Mouse (Mus musculus): ENCODE data around the gene Gm35315. TPM values are rescaled to one million over a fixed set of nuclear protein-coding genes. Genes with fewer than 3 reads are reported as not detected.
"Not testable (repeated sequence)": the region's sequence is repeated elsewhere in the genome, so short reads cannot be mapped to it uniquely, and the experiment has no call there.

Gene Gm35315
- total and polyA plus RNA-seq, 3 experiments: 0.14 to 0.66 TPM; not detected in 1

DNA sequence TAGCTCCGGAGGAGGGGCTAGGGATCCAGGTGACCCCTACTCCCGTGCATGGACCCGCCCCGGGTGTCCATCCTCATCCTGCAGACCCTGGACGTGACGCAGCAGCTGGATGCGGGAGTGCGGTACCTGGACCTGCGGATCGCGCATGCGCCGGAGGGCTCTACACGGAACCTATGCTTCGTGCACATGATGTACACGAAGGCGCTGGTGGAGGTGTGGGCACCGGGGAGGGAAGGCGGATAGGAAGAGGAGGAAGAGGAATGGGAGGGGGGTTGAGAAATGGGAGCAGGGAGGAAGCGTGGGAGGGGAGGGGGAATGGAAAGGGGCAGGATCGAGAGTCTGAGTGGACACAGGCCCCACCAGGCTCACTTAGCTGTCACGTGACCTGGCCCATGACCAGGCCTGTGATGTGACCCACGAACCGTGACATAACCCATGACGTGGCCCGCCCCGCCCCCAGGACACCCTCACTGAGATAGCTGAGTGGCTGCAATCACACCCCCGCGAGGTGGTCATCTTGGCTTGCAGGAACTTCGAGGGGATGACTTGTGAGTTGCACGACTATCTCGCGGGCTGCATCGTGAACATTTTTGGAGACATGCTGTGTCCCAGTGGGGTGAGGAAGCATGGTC is 7.6 kb upstream of the Gm35315 start:
- DNase-seq: peak; percentile 47

DNA sequence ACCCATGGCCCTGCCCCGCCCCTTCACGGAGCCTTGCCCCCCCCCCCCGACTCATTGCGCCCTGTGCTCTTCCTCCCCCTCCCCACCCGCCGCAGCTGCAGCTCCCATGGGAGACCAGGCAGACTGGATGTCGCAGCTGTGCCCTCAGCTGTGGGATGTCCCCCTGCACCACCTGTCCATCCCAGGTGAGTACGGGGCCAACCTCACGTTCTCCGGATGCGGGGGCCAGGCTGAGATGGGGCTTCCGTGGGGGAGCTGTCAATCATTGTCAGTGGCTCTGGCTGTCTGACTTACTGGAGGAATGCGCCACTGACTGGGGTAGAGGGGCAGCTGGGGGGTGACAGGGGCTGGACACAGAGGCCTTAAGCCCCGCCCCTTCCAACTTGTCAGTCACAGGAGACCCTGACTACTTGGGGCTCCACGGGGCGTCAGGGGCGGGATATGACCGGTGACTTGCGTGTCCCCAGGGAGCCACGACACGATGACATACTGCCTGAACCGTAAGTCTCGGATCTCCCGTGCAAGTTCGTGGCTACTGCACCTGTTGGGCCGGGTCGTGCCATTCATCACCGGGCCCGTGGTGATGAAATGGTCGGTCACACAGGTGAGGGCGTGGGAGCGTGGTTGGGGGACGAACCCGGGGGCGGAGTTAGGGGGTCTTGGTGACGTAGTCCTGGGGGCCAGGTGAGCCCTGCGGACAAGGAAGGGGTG is 6.9 kb upstream of the Gm35315 start:
- peak; percentile 9 for DNase-seq

- no peak for DNase-seq
Observed at GRCm38 (mm10) chr5:110099656-110100580, 5.7 kb upstream of the Gm35315 start, which contains the start of gene Plcxd1. Gene Plcxd1 (plus strand): TSS chr5:110099969.

GRCm38 (mm10) chr5:110098991-110099477 is 4.8 kb upstream of the Gm35315 start:
- no peak for DNase-seq

GRCm38 (mm10) chr5:110094847-110095213 is 610 bp upstream of the Gm35315 start:
- no peak for DNase-seq

DNA sequence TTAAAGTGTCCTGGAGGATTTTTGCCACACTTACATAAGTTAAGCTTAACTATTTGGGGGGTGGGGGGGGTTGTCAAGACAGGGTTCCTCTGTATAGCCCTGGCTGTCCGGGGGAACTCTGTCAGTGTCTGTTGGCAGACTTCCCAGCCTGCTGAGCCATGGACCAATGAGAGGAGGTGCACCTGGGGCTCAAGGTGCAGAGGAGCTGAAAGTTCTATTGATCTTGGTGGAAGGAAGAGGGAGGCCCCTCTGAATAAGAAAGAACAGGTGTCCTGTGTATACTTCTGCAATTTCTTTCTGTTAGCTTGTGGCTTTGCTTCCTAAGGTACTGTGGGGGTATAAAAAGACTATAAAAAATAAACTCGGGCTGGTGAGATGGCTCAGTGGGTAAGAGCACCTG is 2.7 kb downstream of the Gm35315 start:
- no peak for DNase-seq

DNA sequence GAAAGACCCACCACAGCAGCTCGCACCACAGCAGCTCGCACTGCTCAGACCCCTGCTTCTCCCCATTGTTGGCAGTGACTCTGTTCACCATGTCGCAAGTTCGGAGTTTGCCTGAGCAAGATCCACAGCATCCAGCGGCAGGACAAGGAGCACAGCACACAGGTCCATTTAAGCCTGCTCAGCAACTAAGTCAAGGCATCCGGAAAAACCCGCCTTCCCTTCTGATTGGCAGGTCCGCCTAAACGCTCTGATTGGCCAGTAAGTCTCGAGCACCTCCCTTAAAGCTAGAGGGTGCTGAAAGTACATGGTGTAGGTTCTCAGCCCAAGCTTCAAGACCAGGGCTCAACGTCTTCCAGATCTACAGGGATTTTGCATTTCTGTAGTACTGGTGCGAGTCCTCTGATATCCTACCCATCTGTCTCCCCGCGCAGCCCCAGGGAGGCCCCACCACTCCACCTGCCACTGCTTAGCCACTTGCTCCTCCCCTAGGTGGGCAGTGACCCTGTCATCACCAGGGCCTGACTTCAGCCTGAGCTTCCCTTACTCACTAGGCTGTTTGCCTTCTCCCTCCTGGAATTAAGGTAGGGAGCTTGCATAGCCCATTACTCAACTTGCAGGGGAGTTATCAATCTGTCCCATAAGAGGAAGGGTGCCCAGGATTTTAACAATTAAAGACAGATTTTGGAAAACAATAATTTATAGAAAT is 7.9 kb downstream of the Gm35315 start:
- DNase-seq: no peak

DNA sequence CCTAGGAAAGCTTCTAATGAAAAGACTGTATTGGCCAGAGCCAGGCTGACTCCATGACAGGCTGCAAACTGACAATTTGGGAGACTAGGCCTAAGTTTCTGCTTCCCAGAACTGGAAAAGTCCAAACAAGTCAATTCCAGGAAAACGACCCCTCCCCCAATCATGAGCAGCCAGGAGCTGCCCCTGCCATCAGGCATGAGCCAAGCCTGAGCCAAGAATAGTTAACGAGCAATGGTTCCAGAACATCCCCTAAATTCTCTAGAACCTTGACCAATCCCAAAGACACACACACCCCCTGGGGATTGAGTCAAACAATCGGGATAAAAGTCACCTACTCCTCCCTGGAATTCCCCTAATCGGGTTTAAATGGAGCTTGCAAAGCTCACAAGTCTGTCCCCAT is 11.3 kb downstream of the Gm35315 start:
- no peak for DNase-seq

GRCm38 (mm10) chr5:110072413-110072812 is 21.8 kb downstream of the Gm35315 start, which contains the start of gene Gm17655:
Gene Gm17655 (minus strand): TSS chr5:110072513.
- DNase-seq: not testable (repeated sequence)

GRCm38 (mm10) chr5:110057637-110058408 is 36.4 kb downstream of the Gm35315 start:
- peak; percentile 93 for DNase-seq

Other genes with a start within 250 kb of the Gm35315 start
- gene Gm15446, start 171.0 kb downstream of the Gm35315 start, total RNA-seq (2021): 10 to 100 TPM in 1 of 2 experiments, 1 to 10 TPM in 1; 8.7 to 12.2 TPM
- gene Gm15446, start 171.0 kb downstream of the Gm35315 start, polyA plus RNA-seq (2012; rRNA removed): 0.47 and 0.68 TPM in 2 replicates
- gene Zfp932, start 97.9 kb downstream of the Gm35315 start, total RNA-seq (2021): 10 to 100 TPM; 19.6 to 20.2 TPM
- gene Zfp932, start 97.9 kb downstream of the Gm35315 start, polyA plus RNA-seq (2012; rRNA removed): 0.94 and 1.0 TPM in 2 replicates
- 1 to 10 TPM; 4.8 to 9.2 TPM for gene Gm17655, start 21.9 kb downstream of the Gm35315 start, total RNA-seq (2021)
- not detected in 2 replicates for gene Gm17655, start 21.9 kb downstream of the Gm35315 start, polyA plus RNA-seq (2012; rRNA removed)
- under 1 TPM; 0.09 to 0.10 TPM for gene Plcxd1, start 5.5 kb upstream of the Gm35315 start, total RNA-seq (2021)
- 0.02 and 0.19 TPM in 2 replicates for gene Plcxd1, start 5.5 kb upstream of the Gm35315 start, polyA plus RNA-seq (2012; rRNA removed)
- gene Gtpbp6, start 13.8 kb upstream of the Gm35315 start, total RNA-seq (2021): 10 to 100 TPM; 57.4 to 61.6 TPM
- 115 and 125 TPM in 2 replicates for gene Gtpbp6, start 13.8 kb upstream of the Gm35315 start, polyA plus RNA-seq (2012; rRNA removed)
- gene Zfp605, start 15.7 kb upstream of the Gm35315 start, total RNA-seq (2021): 1 to 10 TPM; 5.7 to 6.5 TPM
- gene Zfp605, start 15.7 kb upstream of the Gm35315 start, polyA plus RNA-seq (2012; rRNA removed): 0.04 TPM in 2 replicates
- 10 to 100 TPM; 21.5 to 30.0 TPM for gene Chfr, start 41.4 kb upstream of the Gm35315 start, total RNA-seq (2021)
- 55.5 and 55.8 TPM in 2 replicates for gene Chfr, start 41.4 kb upstream of the Gm35315 start, polyA plus RNA-seq (2012; rRNA removed)
- 10 to 100 TPM; 34.4 to 37.0 TPM for gene Golga3, start 82.3 kb upstream of the Gm35315 start, total RNA-seq (2021)
- gene Golga3, start 82.3 kb upstream of the Gm35315 start, polyA plus RNA-seq (2012; rRNA removed): 4.5 and 6.1 TPM in 2 replicates
- 10 to 100 TPM; 39.3 to 46.5 TPM for gene Ankle2, start 136.6 kb upstream of the Gm35315 start, total RNA-seq (2021)
- 7.5 and 8.7 TPM in 2 replicates for gene Ankle2, start 136.6 kb upstream of the Gm35315 start, polyA plus RNA-seq (2012; rRNA removed)
- 10 to 100 TPM; 46.6 to 58.5 TPM for gene Pgam5, start 175.5 kb upstream of the Gm35315 start, total RNA-seq (2021)
- gene Pgam5, start 175.5 kb upstream of the Gm35315 start, polyA plus RNA-seq (2012; rRNA removed): 23.5 and 25.7 TPM in 2 replicates
- gene Pxmp2, start 191.8 kb upstream of the Gm35315 start, total RNA-seq (2021): 10 to 100 TPM; 12.2 to 19.2 TPM
- gene Pxmp2, start 191.8 kb upstream of the Gm35315 start, polyA plus RNA-seq (2012; rRNA removed): 10.4 and 18.1 TPM in 2 replicates
- 1 to 10 TPM; 1.5 to 1.6 TPM for gene Pole, start 191.9 kb upstream of the Gm35315 start, total RNA-seq (2021)
- 1.1 and 1.2 TPM in 2 replicates for gene Pole, start 191.9 kb upstream of the Gm35315 start, polyA plus RNA-seq (2012; rRNA removed)
- under 1 TPM; 0.23 to 0.38 TPM for gene P2rx2, start 248.8 kb upstream of the Gm35315 start, total RNA-seq (2021)
- 0.18 and 0.58 TPM in 2 replicates for gene P2rx2, start 248.8 kb upstream of the Gm35315 start, polyA plus RNA-seq (2012; rRNA removed)

Data from adrenal gland, adult 2 months (tissue).